Mouse (Mus musculus) testis, adult 2 months (tissue): Measurements from ENCODE around the gene Sfmbt2.

Experiments used
- CTCF ChIP-seq: fragments of 200-500 bp; IDR thresholded peaks from 2 replicates; pipeline ENCODE4 v1.5.1; 2012; ENCODE audit warnings: low read depth, mild to moderate bottlenecking, inconsistent platforms, low read length, moderate library complexity; ENCODE audit not compliant: control insufficient read depth, insufficient read depth, insufficient replicate concordance
- POLR2A ChIP-seq: fragments of 200-500 bp; IDR thresholded peaks from 2 replicates; pipeline ENCODE4 v1.6.1; 2012; ENCODE audit warnings: low read depth, mild to moderate bottlenecking, inconsistent platforms, low read length, moderate library complexity; ENCODE audit not compliant: control insufficient read depth

GRCm38 (mm10) chr2:10323173-10323572 lies 47.1 kb upstream of the Sfmbt2 start:
- TF ChIP-seq POLR2A (no peak), CTCF (no peak)
